Mouse (Mus musculus): ENCODE measurements around the gene Tpsb2. TPM values are rescaled to one million over a fixed set of nuclear protein-coding genes. Genes with fewer than 3 reads are reported as not detected.

Tpsb2 gene
- polyA plus RNA-seq, 1 experiment from 2014 or later = 3.7 TPM

Other genes starting within 250 kb of the Tpsb2 start
- 0.83 and 1.2 TPM in 2 replicates for gene Ptx4, start 245.5 kb upstream of the Tpsb2 start, polyA plus RNA-seq (2015; fragmentation: Nextera tagmentation; extraction: Ambion mirVana)
- gene Clcn7, start 232.9 kb upstream of the Tpsb2 start, polyA plus RNA-seq (2015; fragmentation: Nextera tagmentation; extraction: Ambion mirVana) = 26.0 and 27.8 TPM in 2 replicates
- not detected in 2 replicates for gene Ccdc154, start 203.8 kb upstream of the Tpsb2 start, polyA plus RNA-seq (2015; fragmentation: Nextera tagmentation; extraction: Ambion mirVana)
- gene Gm38655, start 190.8 kb upstream of the Tpsb2 start, polyA plus RNA-seq (2015; fragmentation: Nextera tagmentation; extraction: Ambion mirVana) = 0.31 TPM in 1 of 2 replicates, not detected in the other
- gene BC003965, start 181.8 kb upstream of the Tpsb2 start, polyA plus RNA-seq (2015; fragmentation: Nextera tagmentation; extraction: Ambion mirVana) = 34.9 and 35.5 TPM in 2 replicates
- 9.7 and 11.8 TPM in 2 replicates for gene Unkl, start 177.9 kb upstream of the Tpsb2 start, polyA plus RNA-seq (2015; fragmentation: Nextera tagmentation; extraction: Ambion mirVana)
- 33.9 and 34.3 TPM in 2 replicates for gene Gnptg, start 126.2 kb upstream of the Tpsb2 start, polyA plus RNA-seq (2015; fragmentation: Nextera tagmentation; extraction: Ambion mirVana)
- 54.4 and 57.2 TPM in 2 replicates for gene Tsr3, start 126.1 kb upstream of the Tpsb2 start, polyA plus RNA-seq (2015; fragmentation: Nextera tagmentation; extraction: Ambion mirVana)
- gene Baiap3, start 109.9 kb upstream of the Tpsb2 start, polyA plus RNA-seq (2015; fragmentation: Nextera tagmentation; extraction: Ambion mirVana) = 1.8 and 2.2 TPM in 2 replicates
- 631 and 713 TPM in 2 replicates for gene Ube2i, start 91.7 kb upstream of the Tpsb2 start, polyA plus RNA-seq (2015; fragmentation: Nextera tagmentation; extraction: Ambion mirVana)
- gene Prss34, start 67.9 kb upstream of the Tpsb2 start, polyA plus RNA-seq (2015; fragmentation: Nextera tagmentation; extraction: Ambion mirVana) = 0.51 and 0.79 TPM in 2 replicates
- not detected in 2 replicates for gene Prss28, start 57.7 kb upstream of the Tpsb2 start, polyA plus RNA-seq (2015; fragmentation: Nextera tagmentation; extraction: Ambion mirVana)
- not detected in 2 replicates for gene Prss29, start 47.7 kb upstream of the Tpsb2 start, polyA plus RNA-seq (2015; fragmentation: Nextera tagmentation; extraction: Ambion mirVana)
- 0.21 and 0.23 TPM in 2 replicates for gene Tpsab1, start 20.7 kb upstream of the Tpsb2 start, polyA plus RNA-seq (2015; fragmentation: Nextera tagmentation; extraction: Ambion mirVana)
- gene Tpsg1, start 3.0 kb downstream of the Tpsb2 start, polyA plus RNA-seq (2015; fragmentation: Nextera tagmentation; extraction: Ambion mirVana) = 1.0 and 2.2 TPM in 2 replicates
- 6.2 and 8.6 TPM in 2 replicates for gene Cacna1h, start 67.5 kb downstream of the Tpsb2 start, polyA plus RNA-seq (2015; fragmentation: Nextera tagmentation; extraction: Ambion mirVana)
- gene Tekt4, start 88.3 kb downstream of the Tpsb2 start, polyA plus RNA-seq (2015; fragmentation: Nextera tagmentation; extraction: Ambion mirVana) = not detected in 2 replicates
- 0.36 and 0.65 TPM in 2 replicates for gene Sstr5, start 131.0 kb downstream of the Tpsb2 start, polyA plus RNA-seq (2015; fragmentation: Nextera tagmentation; extraction: Ambion mirVana)
- 9.1 and 11.1 TPM in 2 replicates for gene Sox8, start 204.4 kb downstream of the Tpsb2 start, polyA plus RNA-seq (2015; fragmentation: Nextera tagmentation; extraction: Ambion mirVana)
- gene Lmf1, start 212.8 kb downstream of the Tpsb2 start, polyA plus RNA-seq (2015; fragmentation: Nextera tagmentation; extraction: Ambion mirVana) = 28.7 and 33.8 TPM in 2 replicates

Data from embryonic facial prominence, embryonic 13.5 days (tissue).